Mouse (Mus musculus): ENCODE data around the gene Prorsd1.

GRCm38 (mm10) chr11:29538201-29538600 lies 23.4 kb upstream of the Prorsd1 start:
- TF ChIP-seq CTCF (IDR thresholded peaks at IDR 0.05; ENCODE audit: control insufficient read depth, insufficient read depth, insufficient read length) (no peak), USF1 (IDR thresholded peaks at IDR 0.05; ENCODE audit: low read depth) (no peak), MAX (IDR thresholded peaks at IDR 0.05) (no peak), MYOD1 (IDR thresholded peaks at IDR 0.05; ENCODE audit: control insufficient read depth, insufficient read length, low read depth) (no peak), CEBPB (IDR thresholded peaks at IDR 0.05; ENCODE audit: low read depth) (no peak), MYOG (IDR thresholded peaks at IDR 0.05; ENCODE audit: control insufficient read depth, extremely low read depth, insufficient read length) (no peak)

Data from C2C12 (cell line).